In genomic region chr5:75826283-75827098, GRCm38 (mm10) we compare ENCODE assay signal across 10 mouse cellular contexts.
DNase-seq lines count a peak whose midpoint lies in the region; ATAC-seq and TF ChIP-seq lines count a peak whose summit lies in the region.
"Had no signal": no experiment of that assay in that cellular context is flagged by ENCODE, and none has a peak within 500 bp of the region (broad histone marks: within the 10 kb centered on the region; RNA-seq: fewer than 3 reads in every experiment).

No protein-coding gene starts in this region.

- no peak overlapping the region for H3K4me2 ChIP-seq in intestine, postnatal 0 days (replicated peaks; ENCODE audit: low read depth)
- H3K4me2 ChIP-seq in midbrain, embryonic 16.5 days (ENCODE audit: low read length): no peak overlapping the region
- H3K4me2 ChIP-seq: embryonic facial prominence, embryonic 12.5 days had no signal

- H3K9me3 ChIP-seq in intestine, postnatal 0 days (ENCODE audit: control insufficient read depth): no peaks in the 10 kb centered on the region
- H3K9me3 ChIP-seq in midbrain, embryonic 16.5 days (replicated peaks; ENCODE audit: control insufficient read depth, low read length, poor library complexity, severe bottlenecking): no peaks in the 10 kb centered on the region
- H3K9me3 ChIP-seq: embryonic facial prominence, embryonic 12.5 days had no signal

- 36% methylated on average over 10 of the region's 10 CpGs for WGBS in intestine, postnatal 0 days
- 82% methylated on average over 10 of the region's 10 CpGs for WGBS in midbrain, embryonic 16.5 days

- no peak overlapping the region for H3K4me3 ChIP-seq in intestine, postnatal 0 days (ENCODE audit: low read depth, low read length)
- H3K4me3 ChIP-seq in midbrain, embryonic 16.5 days (ENCODE audit: low read depth, low read length): no peak overlapping the region
- H3K4me3 ChIP-seq: embryonic facial prominence, embryonic 12.5 days had no signal

- 0 out of 2 replicates have a peak, but pooled peaks have one; percentile 33 for ATAC-seq in intestine, postnatal 0 days
- ATAC-seq in monocyte, adult 5-6 weeks (replicated peaks; ENCODE audit: insufficient number of reproducible peaks, low FRiP score, low TSS enrichment, poor library complexity, severe bottlenecking): peak; percentile 55
- ATAC-seq in midbrain, embryonic 16.5 days: no peak

- H3K36me3 ChIP-seq in intestine, postnatal 0 days (ENCODE audit: control insufficient read depth, insufficient read depth): no peaks in the 10 kb centered on the region
- H3K36me3 ChIP-seq in midbrain, embryonic 16.5 days (ENCODE audit: control insufficient read depth, insufficient read depth, low read length): no peaks in the 10 kb centered on the region
- H3K36me3 ChIP-seq: embryonic facial prominence, embryonic 12.5 days had no signal

- H3K4me1 ChIP-seq in intestine, postnatal 0 days (replicated peaks; ENCODE audit: control insufficient read depth, insufficient read depth, low read length): peaks cover 3% of the 10 kb centered on the region; the same call in 1 of the 2 replicates
- H3K4me1 ChIP-seq in midbrain, embryonic 16.5 days (ENCODE audit: control insufficient read depth, insufficient read depth, low read length): no peaks in the 10 kb centered on the region

- H3K9ac ChIP-seq in intestine, postnatal 0 days (ENCODE audit: low read depth, low read length): no peak overlapping the region
- no peak overlapping the region for H3K9ac ChIP-seq in midbrain, embryonic 16.5 days (ENCODE audit: low read depth, low read length)
- H3K9ac ChIP-seq: embryonic facial prominence, embryonic 12.5 days had no signal

- peak; percentile 30 for DNase-seq in kidney, postnatal 14 days
- DNase-seq in kidney, postnatal 25 days: no peak
- peak; percentile 32 to 67 for DNase-seq in heart, adult 18-20 months
- DNase-seq in urinary bladder, postnatal 25 days (ENCODE audit: low spot score): no peak
- no peak for DNase-seq in spleen, postnatal 14 days (ENCODE audit: low spot score in 2 of 2)

- H3K27me3 ChIP-seq in intestine, postnatal 0 days (replicated peaks; ENCODE audit: control insufficient read depth, insufficient read depth, low read length): no peaks in the 10 kb centered on the region
- no peaks in the 10 kb centered on the region for H3K27me3 ChIP-seq in midbrain, embryonic 16.5 days (ENCODE audit: control insufficient read depth, insufficient read depth, low read depth, low read length)
- H3K27me3 ChIP-seq: embryonic facial prominence, embryonic 12.5 days had no signal

- H3K27ac ChIP-seq in intestine, postnatal 0 days (ENCODE audit: low read depth, low read length): no peak overlapping the region
- no peak overlapping the region for H3K27ac ChIP-seq in midbrain, embryonic 16.5 days (ENCODE audit: low read length)
- H3K27ac ChIP-seq: embryonic facial prominence, embryonic 12.5 days; macrophage had no signal

- TF ChIP-seq CTCF in intestine, postnatal 0 days (IDR thresholded peaks at IDR 0.05; ENCODE audit: low read depth): no peak

Comparison
In these comparisons a context has a peak if more than half of its experiments do, and no peak if none do; other contexts are left out.
1. DNase-seq: peak in kidney, postnatal 14 days (single experiment) and heart, adult 18-20 months (2 of 2); none in kidney, postnatal 25 days (0 of 2), urinary bladder, postnatal 25 days (single experiment) and spleen, postnatal 14 days (0 of 2).